In the genomic region with DNA sequence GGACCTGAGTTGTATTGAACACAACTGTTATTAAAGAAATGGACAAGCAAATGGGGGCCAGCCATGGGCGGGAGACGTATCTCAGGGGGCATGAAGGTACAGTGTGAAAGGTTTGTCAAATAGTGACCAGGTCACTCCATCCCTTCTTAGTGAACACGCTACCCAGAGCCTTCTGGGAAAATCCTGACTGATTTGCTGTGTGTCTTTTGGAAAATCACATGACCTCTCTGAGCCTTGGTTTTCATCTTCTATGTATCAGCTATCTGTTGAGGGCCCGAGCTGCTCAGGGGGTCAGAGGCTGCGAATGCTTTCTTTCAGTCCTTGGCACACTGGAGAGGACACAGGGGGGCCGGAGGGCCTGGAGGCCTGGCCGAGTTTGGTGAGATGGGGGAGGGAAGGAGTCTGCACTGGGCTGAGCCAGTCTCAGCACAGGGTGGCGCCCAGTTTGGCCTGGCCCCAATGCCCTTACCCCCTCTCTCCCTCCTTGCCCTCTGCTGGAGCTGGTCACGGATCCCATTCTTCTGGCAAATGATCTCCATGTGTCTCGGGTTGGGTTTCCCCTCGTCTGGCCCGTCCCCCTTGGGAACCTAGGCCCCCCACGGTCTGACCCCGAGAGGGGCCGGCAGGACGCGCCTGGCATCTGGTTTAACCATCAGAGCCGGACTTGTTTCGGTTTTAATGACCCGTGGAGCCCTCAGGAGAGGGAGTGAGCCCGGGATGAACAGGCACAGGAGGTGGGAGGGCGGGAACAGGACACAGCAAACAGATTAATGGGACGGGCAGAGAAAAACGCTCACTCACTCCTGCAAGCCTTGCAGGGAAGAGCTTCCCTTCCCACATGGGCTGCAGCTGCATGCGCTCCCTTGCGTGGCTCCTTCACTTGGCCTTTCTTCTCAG, we compare ENCODE assay signal across 8 mouse cellular contexts.
DNase-seq lines count a peak whose midpoint lies in the region; ATAC-seq and TF ChIP-seq lines count a peak whose summit lies in the region.

No protein-coding gene starts in this region.

- no peaks in the 10 kb centered on the region for H3K27me3 ChIP-seq in hindbrain, postnatal 0 days (ENCODE audit: insufficient read depth, low read length)
- peaks cover 13% of the 10 kb centered on the region; the same call in 1 of the 2 replicates for H3K27me3 ChIP-seq in midbrain, embryonic 12.5 days

- no peaks in the 10 kb centered on the region for H3K36me3 ChIP-seq in hindbrain, postnatal 0 days (ENCODE audit: insufficient read depth, low read length)
- no peaks in the 10 kb centered on the region for H3K36me3 ChIP-seq in midbrain, embryonic 12.5 days

- H3K4me1 ChIP-seq in hindbrain, postnatal 0 days (ENCODE audit: insufficient read depth, low read length), result peaks cover 12% of the 10 kb centered on the region
- H3K4me1 ChIP-seq in midbrain, embryonic 12.5 days, result peaks cover 45% of the 10 kb centered on the region

- no peak overlapping the region for H3K9ac ChIP-seq in hindbrain, postnatal 0 days (replicated peaks; ENCODE audit: low read length)
- H3K9ac ChIP-seq in midbrain, embryonic 12.5 days (replicated peaks), result peak overlapping the region; percentile 29; the same call in 1 of the 2 replicates

- ATAC-seq in hindbrain, postnatal 0 days, result peak; percentile 25; the same call in 1 of the 2 replicates
- ATAC-seq in midbrain, embryonic 12.5 days (ENCODE audit: low FRiP score, low read depth), result no peak

- WGBS in hindbrain, postnatal 0 days, result 25% methylated on average over 26 of the region's 26 CpGs
- WGBS in midbrain, embryonic 12.5 days, result 12% methylated on average over 26 of the region's 26 CpGs

- H3K27ac ChIP-seq in hindbrain, postnatal 0 days, result no peak overlapping the region
- H3K27ac ChIP-seq in midbrain, embryonic 12.5 days (replicated peaks), result peak overlapping the region; percentile 66

- DNase-seq in adrenal gland, postnatal 10 days, result peak; percentile 15
- DNase-seq in adrenal gland, postnatal 25 days, result no peak
- peak; percentile 80 for DNase-seq in forelimb bud, embryonic 11.5 days (ENCODE audit: low read depth, low spot score)
- DNase-seq in hindbrain, postnatal 0 days (ENCODE audit: low spot score), result no peak
- no peak for DNase-seq in adipocyte (ENCODE audit: low spot score)
- DNase-seq in adrenal gland, adult (ENCODE audit: inconsistent age in 2 of 2, low spot score in 1 of 2), result no peak
- DNase-seq in adrenal gland, adult 8-10 months, result no peak

- 0 out of 2 replicates have a peak overlapping the region, but pooled peaks have one; percentile 23 for H3K4me2 ChIP-seq in hindbrain, postnatal 0 days (ENCODE audit: low read depth, low read length)
- H3K4me2 ChIP-seq in midbrain, embryonic 12.5 days (replicated peaks), result peak overlapping the region; percentile 33

- H3K9me3 ChIP-seq in hindbrain, postnatal 0 days (ENCODE audit: low read length), result no peaks in the 10 kb centered on the region
- H3K9me3 ChIP-seq in midbrain, embryonic 12.5 days, result no peaks in the 10 kb centered on the region

- TF ChIP-seq CTCF in hindbrain, postnatal 0 days (IDR thresholded peaks at IDR 0.05; ENCODE audit: low read depth), result no peak

- no peak overlapping the region for H3K4me3 ChIP-seq in hindbrain, postnatal 0 days (ENCODE audit: low read length)
- no peak overlapping the region for H3K4me3 ChIP-seq in midbrain, embryonic 12.5 days

Comparison
In these comparisons a context has a peak if more than half of its experiments do, and no peak if none do; other contexts are left out.
1. DNase-seq: peak in adrenal gland, postnatal 10 days (single experiment) and forelimb bud, embryonic 11.5 days (single experiment); none in adrenal gland, postnatal 25 days (single experiment), hindbrain, postnatal 0 days (single experiment), adipocyte (single experiment), adrenal gland, adult (0 of 2) and adrenal gland, adult 8-10 months (single experiment).